Mouse (Mus musculus) ES-E14 (cell line): ENCODE measurements around the gene Adam17. TPM values are rescaled to one million over a fixed set of nuclear protein-coding genes. Genes with fewer than 3 reads are reported as not detected.

Experiments
- DNase-seq: peaks from one replicate; pipeline ENCODE4 v3.0.0-alpha.2; 2013; ENCODE audit warnings: low read depth, low spot score
- H3K27ac ChIP-seq: 2 replicates; pipeline ENCODE4 v1.5.1; 2012; ENCODE audit warnings: low read depth, mild to moderate bottlenecking, low read length, moderate library complexity, mixed read lengths; ENCODE audit not compliant: poor library complexity, insufficient read depth, severe bottlenecking
- H3K36me3 ChIP-seq: 2 replicates; pipeline ENCODE4 v1.6.1; 2012; ENCODE audit warnings: mild to moderate bottlenecking, low read length, moderate library complexity, mixed read lengths; ENCODE audit not compliant: control insufficient read depth, poor library complexity, insufficient read depth, severe bottlenecking
- H3K4me1 ChIP-seq, 2 experiments: fragments of 150-350 bp in 1 of 2; sonication (generic) in 1 of 2; 2 replicates each; pipeline ENCODE4 v1.6.1; 2012; ENCODE audit warnings: low read length in 2 of 2, mild to moderate bottlenecking in 1 of 2, mixed read lengths in 1 of 2; ENCODE audit not compliant: control insufficient read depth in 2 of 2, insufficient read depth in 2 of 2, poor library complexity in 1 of 2
- H3K4me3 ChIP-seq, 2 experiments: fragments of 150-350 bp in 1 of 2; sonication (generic) in 1 of 2; 2 replicates each; pipeline ENCODE4 v1.5.1; 2012; ENCODE audit warnings: low read length in 2 of 2, low read depth in 1 of 2, mild to moderate bottlenecking in 1 of 2, mixed read lengths in 1 of 2; ENCODE audit not compliant: insufficient read depth in 1 of 2, poor library complexity in 1 of 2, severe bottlenecking in 1 of 2
- H3K9ac ChIP-seq: 2 replicates; pipeline ENCODE4 v1.6.1; 2012; ENCODE audit warnings: low read depth, mild to moderate bottlenecking, low read length, mixed read lengths; ENCODE audit not compliant: poor library complexity, insufficient read depth, severe bottlenecking
- H3K9me3 ChIP-seq: fragments of 150-350 bp; sonication (generic); 2 replicates; pipeline ENCODE4 v1.6.1; 2012; ENCODE audit warnings: low read depth, mild to moderate bottlenecking, low read length; ENCODE audit not compliant: control insufficient read depth, insufficient read depth
- CHD2 ChIP-seq: IDR thresholded peaks from 2 replicates; pipeline ENCODE4 v1.6.1; 2014; ENCODE audit warnings: mild to moderate bottlenecking, low read depth, low read length, inconsistent platforms
- HCFC1 ChIP-seq: IDR thresholded peaks from 2 replicates; pipeline ENCODE4 v1.6.1; 2012; ENCODE audit warnings: low read length, inconsistent platforms, borderline replicate concordance; ENCODE audit not compliant: insufficient read depth
- MAFK ChIP-seq: IDR thresholded peaks from 2 replicates; pipeline ENCODE4 v1.6.1; 2014; ENCODE audit warnings: mild to moderate bottlenecking, low read depth, low read length, inconsistent platforms; ENCODE audit not compliant: insufficient read depth
- ZC3H11A ChIP-seq: IDR thresholded peaks from 2 replicates; pipeline ENCODE4 v1.6.1; 2012; ENCODE audit warnings: low read depth, mild to moderate bottlenecking, inconsistent platforms, low read length, borderline replicate concordance
- ZNF384 ChIP-seq: IDR thresholded peaks from 2 replicates; pipeline ENCODE4 v1.6.1; 2012; ENCODE audit warnings: low read depth, low read length, inconsistent platforms
- in situ Hi-C, 2 experiments: fragments of 600-800 bp; cut with MboI; formaldehyde crosslinking; loops; one replicate each; pipeline ENCODE4 v1.15.1; 2025; ENCODE audit warnings: low sequenced_read_pairs in 2 of 2, inconsistent platforms in 1 of 2; ENCODE audit not compliant: unreplicated experiment in 2 of 2
- total RNA-seq: library from RNA; depleted of rRNA; stranded (reverse); fragments of 300-350 nt; gene quantifications from 2 replicates; pipeline ENCODE4 v1.2.3, GENCODE M21; 2012

Adam17 gene
- total RNA-seq, 1 experiment, result 56.7 TPM

DNA sequence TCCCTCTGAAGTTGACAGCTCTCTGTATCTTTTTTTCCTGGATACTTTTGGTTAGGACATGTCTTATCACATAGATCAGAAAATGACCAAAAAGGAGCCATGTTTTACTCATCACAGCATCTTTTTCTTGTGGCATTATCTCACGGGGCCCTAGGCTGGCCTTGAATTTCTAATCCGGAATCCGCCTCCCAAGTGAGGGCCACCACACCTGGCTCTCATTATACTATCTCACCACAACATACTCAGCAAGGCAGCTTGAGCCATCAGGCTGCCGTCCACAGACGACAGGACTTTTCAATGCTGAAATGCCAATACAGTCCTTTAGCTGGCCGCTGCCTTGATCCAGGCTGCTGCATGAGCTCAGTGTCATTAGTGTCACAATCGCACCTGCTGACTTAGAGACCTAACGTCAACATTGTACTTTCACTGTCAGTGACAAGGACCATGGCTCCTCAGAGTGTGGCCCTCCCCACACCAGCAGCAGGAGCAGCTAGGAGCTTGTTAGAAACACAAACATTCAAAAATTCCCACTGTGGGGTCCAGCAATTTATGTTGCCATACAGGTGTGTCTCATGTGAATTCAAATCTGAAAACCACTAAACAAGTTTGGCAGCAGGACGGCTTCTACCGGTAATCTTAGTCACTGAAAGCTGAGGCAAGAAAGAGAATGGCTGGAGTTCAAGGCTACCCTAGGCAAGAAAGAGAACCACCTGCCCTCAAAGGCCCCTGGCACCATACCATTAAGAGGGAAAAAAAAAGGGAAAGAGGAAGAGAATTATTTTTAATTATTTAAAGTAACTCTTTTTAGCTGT is 8.6 kb downstream of the Adam17 start:
- in situ Hi-C loops, result no loop called here
- peaks cover 3 to 4% of the 10 kb centered on the region in 2 experiments; a peak in 2 of 4 replicates for H3K4me1 ChIP-seq
- no peak for DNase-seq

DNA sequence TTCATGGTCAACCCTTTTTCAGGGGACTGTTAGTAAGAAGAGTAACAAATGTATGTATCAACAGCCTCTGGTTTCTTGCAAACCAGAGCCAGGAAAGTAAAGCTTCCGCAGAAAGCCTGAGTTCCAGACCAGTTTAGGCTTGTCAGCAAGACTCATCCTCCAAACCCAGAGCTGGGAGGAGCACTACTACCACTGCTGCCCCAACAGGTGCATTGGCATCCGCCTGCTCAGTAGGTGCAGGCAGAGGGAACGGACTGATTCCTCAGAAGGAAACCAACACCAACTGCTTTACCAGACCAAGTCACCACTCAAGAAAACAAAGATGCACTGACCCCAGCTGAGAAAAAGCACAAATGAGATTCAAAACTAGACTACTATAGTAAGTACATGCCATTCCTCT is 10.2 kb downstream of the Adam17 start:
- TF ChIP-seq CHD2 (no peak), MAFK (no peak), ZC3H11A (no peak), ZNF384 (no peak), HCFC1 (no peak)
- H3K36me3 ChIP-seq, result no peaks in the 10 kb centered on the region; the same call in none of the 2 replicates

More for the DNA sequence above, 8.6 kb downstream of the Adam17 start:
- Histone ChIP-seq H3K27ac (no peak overlapping the region), H3K9ac (no peak overlapping the region), H3K4me3 (no peak overlapping the region), H3K9me3 (no peaks in the 10 kb centered on the region), H3K36me3 (no peaks in the 10 kb centered on the region; the same call in none of the 2 replicates)
- TF ChIP-seq HCFC1, result no peak
- TF ChIP-seq MAFK, result no peak
- no peak for TF ChIP-seq ZNF384
- no peak for TF ChIP-seq ZC3H11A

DNA sequence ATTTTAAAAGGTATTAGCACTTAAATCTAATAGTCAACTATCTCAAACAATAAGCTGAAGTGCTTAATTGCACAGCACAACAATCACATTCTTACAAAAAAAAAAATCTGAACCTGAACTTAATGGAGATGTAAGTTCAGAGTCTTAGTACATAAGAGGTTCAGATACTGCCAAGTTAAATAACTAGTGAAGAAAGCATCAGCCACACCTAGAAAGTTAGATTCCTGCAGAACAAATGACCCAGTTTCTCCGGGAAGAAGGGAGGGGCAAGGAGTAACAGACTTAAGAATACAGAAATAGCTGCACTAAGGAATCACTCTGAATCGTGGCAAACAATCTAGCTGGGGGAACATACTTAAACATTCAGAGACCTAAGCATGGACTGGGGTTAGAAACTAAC is 10.7 kb downstream of the Adam17 start:
- Histone ChIP-seq H3K27ac (no peak overlapping the region), H3K4me1 (peaks cover 0 to 4% of the 10 kb centered on the region in 2 experiments; a peak in 1 of 4 replicates), H3K4me3 (no peak overlapping the region), H3K9me3 (no peaks in the 10 kb centered on the region), H3K36me3 (no peaks in the 10 kb centered on the region; the same call in none of the 2 replicates), H3K9ac (no peak overlapping the region)
- DNase-seq, result no peak
- TF ChIP-seq CHD2 (no peak), ZC3H11A (no peak), HCFC1 (no peak), ZNF384 (no peak), MAFK (no peak)
- in situ Hi-C loops, result no loop called here

More for the DNA sequence above, 10.2 kb downstream of the Adam17 start:
- H3K4me1 ChIP-seq, result peaks cover 0 to 4% of the 10 kb centered on the region in 2 experiments; a peak in 1 of 4 replicates
- no peaks in the 10 kb centered on the region for H3K9me3 ChIP-seq
- in situ Hi-C loops, result no loop called here
- no peak overlapping the region for H3K27ac ChIP-seq
- H3K4me3 ChIP-seq, result no peak overlapping the region
- no peak for DNase-seq
- H3K9ac ChIP-seq, result no peak overlapping the region

DNA sequence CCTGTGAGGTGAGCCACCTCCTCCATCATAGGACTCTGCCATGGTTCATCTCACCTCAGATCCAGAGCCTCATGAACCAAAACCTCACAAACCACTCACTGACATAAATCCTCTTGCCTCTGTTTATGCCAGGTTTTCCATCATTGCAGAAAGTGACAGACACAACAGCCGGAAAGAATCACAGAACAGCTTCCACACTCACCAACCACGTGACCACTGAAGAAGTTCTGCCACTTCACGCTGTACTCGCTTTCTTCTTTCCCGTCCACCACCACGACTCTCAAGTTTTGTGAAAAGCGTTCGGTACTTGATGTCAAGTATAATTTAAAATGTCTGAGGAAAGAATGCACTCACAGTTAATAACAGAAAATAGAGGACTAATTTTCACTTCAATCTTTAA is 19.8 kb downstream of the Adam17 start:
- TF ChIP-seq ZNF384 (no peak), HCFC1 (no peak), ZC3H11A (no peak), MAFK (no peak), CHD2 (no peak)
- no peak overlapping the region for H3K4me3 ChIP-seq
- DNase-seq, result no peak
- H3K9me3 ChIP-seq, result no peaks in the 10 kb centered on the region
- H3K27ac ChIP-seq, result no peak overlapping the region
- H3K9ac ChIP-seq, result no peak overlapping the region
- H3K4me1 ChIP-seq, result peaks cover 0 to 2% of the 10 kb centered on the region in 2 experiments; a peak in 1 of 4 replicates
- in situ Hi-C loops, result no loop called here
- H3K36me3 ChIP-seq, result peaks cover 5% of the 10 kb centered on the region
